Mouse (Mus musculus): Measurements from ENCODE around the gene Armc2. TPM values are rescaled to one million over a fixed set of nuclear protein-coding genes. Genes with fewer than 3 reads are reported as not detected.

Armc2 gene
- total and polyA plus RNA-seq, 3 experiments: 0.08 to 0.13 TPM; not detected in 1

DNA sequence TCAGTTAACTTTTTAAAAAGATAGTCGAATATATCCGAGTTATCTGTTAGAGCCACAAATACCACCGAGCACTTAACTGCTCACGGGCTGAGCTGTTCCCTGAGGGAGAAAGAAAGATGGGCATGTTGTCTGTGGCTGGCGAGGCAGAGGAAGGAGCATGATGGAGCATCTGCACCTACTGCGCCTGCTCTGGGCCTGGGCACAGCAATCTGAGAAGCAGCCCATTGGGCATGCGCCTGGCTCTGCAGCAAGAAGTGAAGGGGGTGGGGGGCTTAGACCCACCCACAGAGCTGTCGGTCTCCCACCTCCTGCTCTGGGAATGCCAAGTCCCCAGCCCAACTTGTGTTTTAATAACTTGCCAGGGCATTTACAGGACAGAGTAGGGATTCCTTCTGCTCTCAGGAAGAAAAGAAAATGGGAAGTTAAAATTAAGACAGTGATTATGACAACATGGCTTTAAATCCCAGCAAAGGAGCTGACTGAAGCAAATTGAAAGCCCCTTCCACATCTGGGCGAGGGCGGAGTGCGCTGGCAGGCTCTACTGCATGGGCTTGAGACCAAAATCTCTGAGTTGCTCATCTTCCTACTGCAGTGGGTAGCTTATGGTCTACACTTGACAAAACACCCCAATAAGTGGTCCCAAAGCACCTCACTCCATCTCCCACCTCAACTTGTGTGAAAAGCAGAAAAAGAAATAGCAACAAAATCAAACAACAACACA is 50.2 kb downstream of the Armc2 start:
- H3K9me3 ChIP-seq (replicated peaks; ENCODE audit: insufficient read depth, low read length): no peaks in the 10 kb centered on the region
- no peak overlapping the region for H3K4me3 ChIP-seq (ENCODE audit: control insufficient read depth in 1 of 2, insufficient read depth in 1 of 2, low read depth in 2 of 2, low read length in 2 of 2)
- TF ChIP-seq CHD2 (IDR thresholded peaks at IDR 0.05; ENCODE audit: low read length) (no peak), MYB (IDR thresholded peaks at IDR 0.05; ENCODE audit: low read depth, low read length) (no peak), POLR2A (IDR thresholded peaks at IDR 0.05; ENCODE audit: control insufficient read depth in 1 of 2, insufficient read depth in 1 of 2, low read depth in 1 of 2, low read length in 2 of 2, poor library complexity in 1 of 2) (no peak), SMC3 (IDR thresholded peaks at IDR 0.05; ENCODE audit: low read depth, low read length) (no peak), RCOR1 (IDR thresholded peaks at IDR 0.05; ENCODE audit: low read depth, low read length) (no peak), TAL1 (IDR thresholded peaks at IDR 0.05; ENCODE audit: low read length) (no peak), NELFE (IDR thresholded peaks at IDR 0.05; ENCODE audit: low read depth, low read length) (no peak), TBP (IDR thresholded peaks at IDR 0.05; ENCODE audit: low read depth, low read length) (no peak), E2F4 (IDR thresholded peaks at IDR 0.05; ENCODE audit: borderline replicate concordance, low read depth, low read length) (no peak), ZKSCAN1 (IDR thresholded peaks at IDR 0.05; ENCODE audit: low read depth, low read length) (no peak), TCF12 (IDR thresholded peaks at IDR 0.05; ENCODE audit: low read depth, low read length) (no peak), POLR2AphosphoS5 (IDR thresholded peaks at IDR 0.05; ENCODE audit: borderline replicate concordance, low read depth, low read length) (no peak), ZC3H11A (IDR thresholded peaks at IDR 0.05; ENCODE audit: low read depth, low read length) (no peak), MAFK (IDR thresholded peaks at IDR 0.05; ENCODE audit: borderline replicate concordance, low read depth, low read length) (no peak), CTCF (IDR thresholded peaks at IDR 0.05 in 2 of 3, conservative IDR thresholded peaks at IDR 0.05 in 1 of 3; ENCODE audit: control insufficient read depth in 1 of 3, insufficient read depth in 1 of 3, low read depth in 2 of 3, low read length in 3 of 3, poor library complexity in 1 of 3, severe bottlenecking in 1 of 3) (no peak), RAD21 (IDR thresholded peaks at IDR 0.05; ENCODE audit: low read depth, low read length) (no peak), JUND (IDR thresholded peaks at IDR 0.05; ENCODE audit: low read depth, low read length) (no peak), ETS1 (IDR thresholded peaks at IDR 0.05; ENCODE audit: low read depth, low read length) (no peak), BHLHE40 (IDR thresholded peaks at IDR 0.05; ENCODE audit: borderline replicate concordance, low read depth, low read length) (no peak)
- H3K4me1 ChIP-seq (ENCODE audit: control insufficient read depth in 1 of 2, insufficient read depth in 2 of 2, low read length in 2 of 2): no peaks in the 10 kb centered on the region
- no peaks in the 10 kb centered on the region for H3K79me2 ChIP-seq (ENCODE audit: control insufficient read depth, insufficient read depth, low read length, poor library complexity)
- no peak overlapping the region for H3K27ac ChIP-seq (ENCODE audit: control insufficient read depth, low read depth, low read length)
- H3K27me3 ChIP-seq (ENCODE audit: control insufficient read depth in 1 of 2, insufficient read depth in 2 of 2, low read length in 2 of 2): peaks cover 1 to 2% of the 10 kb centered on the region in 2 experiments; a peak in 1 of 4 replicates
- no peaks in the 10 kb centered on the region for H3K36me3 ChIP-seq (ENCODE audit: control insufficient read depth in 1 of 2, insufficient read depth in 2 of 2, low read length in 2 of 2)
- DNase-seq (ENCODE audit: low read depth, low spot score): no peak
- no peak overlapping the region for H3K9ac ChIP-seq (ENCODE audit: control insufficient read depth, low read depth, low read length, poor library complexity, severe bottlenecking)

DNA sequence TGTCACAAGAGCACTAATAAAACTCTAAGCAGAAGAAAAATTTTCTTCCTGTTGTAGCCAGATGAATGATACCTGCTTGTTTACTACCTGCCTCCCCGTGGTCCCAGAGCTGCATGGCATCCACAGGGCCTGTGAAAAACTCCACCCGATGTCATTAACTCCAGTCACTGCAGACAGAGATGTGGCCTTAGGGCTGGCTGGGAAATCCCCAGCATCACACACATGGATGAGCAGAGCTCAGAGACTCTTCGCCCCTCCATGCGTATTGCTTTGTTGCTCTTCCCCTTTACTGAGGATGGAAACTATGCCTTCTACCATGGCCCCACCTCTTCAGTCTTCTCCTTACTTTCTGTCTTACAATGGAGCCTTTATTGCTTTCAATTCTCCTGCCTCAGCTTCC is 55.5 kb downstream of the Armc2 start:
- no peak overlapping the region for H3K9ac ChIP-seq (ENCODE audit: control insufficient read depth, low read depth, low read length, poor library complexity, severe bottlenecking)
- no peaks in the 10 kb centered on the region for H3K36me3 ChIP-seq (ENCODE audit: control insufficient read depth in 1 of 2, insufficient read depth in 2 of 2, low read length in 2 of 2)

More for the DNA sequence above, 55.5 kb downstream of the Armc2 start:
- Histone ChIP-seq H3K27ac (ENCODE audit: control insufficient read depth, low read depth, low read length) (no peak overlapping the region), H3K4me3 (ENCODE audit: control insufficient read depth in 1 of 2, insufficient read depth in 1 of 2, low read depth in 2 of 2, low read length in 2 of 2) (no peak overlapping the region), H3K79me2 (ENCODE audit: control insufficient read depth, insufficient read depth, low read length, poor library complexity) (no peaks in the 10 kb centered on the region), H3K9me3 (replicated peaks; ENCODE audit: insufficient read depth, low read length) (no peaks in the 10 kb centered on the region), H3K4me1 (ENCODE audit: control insufficient read depth in 1 of 2, insufficient read depth in 2 of 2, low read length in 2 of 2) (no peaks in the 10 kb centered on the region), H3K27me3 (ENCODE audit: control insufficient read depth in 1 of 2, insufficient read depth in 2 of 2, low read length in 2 of 2) (no peaks in the 10 kb centered on the region)
- TF ChIP-seq USF2 (IDR thresholded peaks at IDR 0.05; ENCODE audit: borderline replicate concordance in 1 of 2, insufficient read depth in 1 of 2, low read depth in 1 of 2, low read length in 2 of 2) (no peak), NRF1 (IDR thresholded peaks at IDR 0.05; ENCODE audit: insufficient read depth, low read depth, low read length, poor library complexity, severe bottlenecking) (no peak), TBP (IDR thresholded peaks at IDR 0.05; ENCODE audit: low read depth, low read length) (no peak), BHLHE40 (IDR thresholded peaks at IDR 0.05; ENCODE audit: borderline replicate concordance, low read depth, low read length) (no peak)
- no peak for DNase-seq (ENCODE audit: low read depth, low spot score)

Data from MEL (cell line).